Mouse (Mus musculus) embryonic facial prominence, embryonic 14.5 days (tissue): ENCODE data around the gene Rtn3. TPM values are rescaled to one million over a fixed set of nuclear protein-coding genes. Genes with fewer than 3 reads are reported as not detected.

Experiments used
- ATAC-seq: fragments of 200-750 bp; cut with Nextera tagmentation; 2 replicates; pipeline ENCODE4 v1.8.0; 2017; ENCODE audit warnings: low read depth, moderate number of reproducible peaks, moderate TSS enrichment
- DNase-seq: peaks from one replicate; pipeline ENCODE4 v3.0.0-alpha.2; 2015; ENCODE audit warnings: low spot score
- H3K27ac ChIP-seq: fragments of 300-500 bp; sonication (generic); replicated peaks from 2 replicates; pipeline ENCODE4 v1.5.1; 2014; ENCODE audit warnings: low read depth, mild to moderate bottlenecking, low read length, moderate library complexity
- H3K27me3 ChIP-seq: fragments of 300-500 bp; sonication (generic); replicated peaks from 2 replicates; pipeline ENCODE4 v1.6.1; 2014; ENCODE audit warnings: low read length; ENCODE audit not compliant: control insufficient read depth, insufficient read depth
- H3K36me3 ChIP-seq: fragments of 300-500 bp; sonication (generic); 2 replicates; pipeline ENCODE4 v1.6.1; 2014; ENCODE audit warnings: low read length, mixed read lengths; ENCODE audit not compliant: control insufficient read depth, insufficient read depth
- H3K4me1 ChIP-seq: fragments of 300-500 bp; sonication (generic); 2 replicates; pipeline ENCODE4 v1.6.1; 2014; ENCODE audit warnings: antibody characterized with exemption, low read length; ENCODE audit not compliant: control insufficient read depth, insufficient read depth
- H3K4me2 ChIP-seq: fragments of 300-500 bp; sonication (generic); 2 replicates; pipeline ENCODE4 v1.6.1; 2014; ENCODE audit warnings: low read depth, mild to moderate bottlenecking, low read length, moderate library complexity, mixed read lengths
- H3K4me3 ChIP-seq: fragments of 300-500 bp; sonication (generic); 2 replicates; pipeline ENCODE4 v1.5.1; 2014; ENCODE audit warnings: low read depth, mild to moderate bottlenecking, low read length
- H3K9ac ChIP-seq: fragments of 300-500 bp; sonication (generic); 2 replicates; pipeline ENCODE4 v1.6.1; 2014; ENCODE audit warnings: low read depth, mild to moderate bottlenecking, low read length, moderate library complexity, mixed read lengths
- H3K9me3 ChIP-seq: fragments of 300-500 bp; sonication (generic); 2 replicates; pipeline ENCODE4 v1.6.1; 2016; ENCODE audit warnings: low read length; ENCODE audit not compliant: control insufficient read depth
- WGBS: fragments of 180-500 bp; shearing (Covaris S2); extraction: QIAGEN DNeasy Blood & Tissue Kit; methylation state at CpG from one replicate; pipeline ENCODE4 v1.1.7; 2014; 5-methylcytosine and 5-hydroxymethylcytosine counted together
- polyA plus RNA-seq: library from polyadenylated mRNA; unstranded; fragments of >200 nt; fragmentation: Nextera tagmentation; extraction: Ambion mirVana; gene quantifications from 2 replicates; pipeline ENCODE4 v1.2.1, GENCODE M21; 2014

Gene Rtn3
- 132 and 136 TPM in 2 replicates for polyA plus RNA-seq

- H3K9me3 ChIP-seq: no peaks in the 10 kb centered on the region
- H3K4me2 ChIP-seq: peak within 1 kb of the TSS; percentile 76
- peaks cover 5% of the 10 kb centered on the region for H3K4me1 ChIP-seq
- no peaks in the 10 kb centered on the region for H3K36me3 ChIP-seq
- peak within 1 kb of the TSS; percentile 88 for H3K9ac ChIP-seq
- WGBS: under 1% methylated on average over 57 of the region's 80 CpGs
- peak within 1 kb of the TSS; percentile 98 for H3K27ac ChIP-seq
- peak; percentile 93 for ATAC-seq
- H3K27me3 ChIP-seq: no peaks in the 10 kb centered on the region
- peak within 1 kb of the TSS; percentile 87 for H3K4me3 ChIP-seq
- DNase-seq: peak; percentile 98
These were observed at the start of gene Rtn3 for GRCm38 (mm10) chr19:7482599-7483511. Gene Rtn3 (minus strand): TSS chr19:7483281.

GRCm38 (mm10) chr19:7531906-7532305 lies 48.8 kb upstream of the Rtn3 start:
- 89% methylated on average over 5 of the region's 5 CpGs for whole genome bisulfite sequencing
- Histone ChIP-seq H3K9ac (no peak overlapping the region), H3K9me3 (no peaks in the 10 kb centered on the region), H3K4me1 (no peaks in the 10 kb centered on the region), H3K36me3 (peaks cover 67% of the 10 kb centered on the region), H3K27me3 (no peaks in the 10 kb centered on the region), H3K4me3 (no peak overlapping the region), H3K27ac (no peak overlapping the region), H3K4me2 (no peak overlapping the region)
- DNase-seq (no peak), ATAC-seq (no peak)

- no peaks in the 10 kb centered on the region for H3K9me3 ChIP-seq
- H3K4me3 ChIP-seq: no peak overlapping the region
- no peaks in the 10 kb centered on the region for H3K27me3 ChIP-seq
- no peak overlapping the region for H3K27ac ChIP-seq
- ATAC-seq: peak; percentile 62; the same call in 1 of the 2 replicates
- H3K9ac ChIP-seq: no peak overlapping the region
- WGBS: 50% methylated on average over 7 of the region's 7 CpGs
- peak; percentile 72 for DNase-seq
- no peak overlapping the region for H3K4me2 ChIP-seq
- no peaks in the 10 kb centered on the region for H3K4me1 ChIP-seq
- peaks cover 71% of the 10 kb centered on the region for H3K36me3 ChIP-seq
These were observed 45.8 kb upstream of the Rtn3 start for GRCm38 (mm10) chr19:7528639-7529428.

GRCm38 (mm10) chr19:7524879-7525278 lies 41.8 kb upstream of the Rtn3 start:
- H3K27me3 ChIP-seq: no peaks in the 10 kb centered on the region
- 69% methylated on average over 3 of the region's 3 CpGs for WGBS
- H3K4me2 ChIP-seq: no peak overlapping the region
- no peak overlapping the region for H3K4me3 ChIP-seq
- peaks cover 69% of the 10 kb centered on the region for H3K36me3 ChIP-seq
- DNase-seq (no peak), ATAC-seq (no peak)
- H3K9ac ChIP-seq: no peak overlapping the region
- no peak overlapping the region for H3K27ac ChIP-seq
- H3K4me1 ChIP-seq: no peaks in the 10 kb centered on the region
- H3K9me3 ChIP-seq: peaks cover 7% of the 10 kb centered on the region; the same call in 1 of the 2 replicates

GRCm38 (mm10) chr19:7523781-7524180 lies 40.7 kb upstream of the Rtn3 start:
- Histone ChIP-seq H3K4me3 (no peak overlapping the region), H3K27me3 (no peaks in the 10 kb centered on the region), H3K4me2 (no peak overlapping the region), H3K9ac (no peak overlapping the region), H3K4me1 (no peaks in the 10 kb centered on the region), H3K36me3 (peaks cover 75% of the 10 kb centered on the region), H3K9me3 (peaks cover 7% of the 10 kb centered on the region; the same call in 1 of the 2 replicates), H3K27ac (no peak overlapping the region)
- ATAC-seq (no peak), DNase-seq (no peak)

GRCm38 (mm10) chr19:7523292-7523691 lies 40.2 kb upstream of the Rtn3 start:
- peaks cover 75% of the 10 kb centered on the region for H3K36me3 ChIP-seq
- DNase-seq: no peak

GRCm38 (mm10) chr19:7522856-7523255 lies 39.8 kb upstream of the Rtn3 start:
- no peak for DNase-seq
- Histone ChIP-seq H3K27ac (no peak overlapping the region), H3K27me3 (no peaks in the 10 kb centered on the region), H3K4me1 (no peaks in the 10 kb centered on the region), H3K9me3 (peaks cover 7% of the 10 kb centered on the region; the same call in 1 of the 2 replicates), H3K36me3 (peaks cover 73% of the 10 kb centered on the region), H3K9ac (no peak overlapping the region), H3K4me3 (no peak overlapping the region), H3K4me2 (no peak overlapping the region)
- 99% methylated on average over 2 of the region's 2 CpGs for WGBS
- ATAC-seq: no peak

More at GRCm38 (mm10) chr19:7523292-7523691, 40.2 kb upstream of the Rtn3 start:
- Histone ChIP-seq H3K9ac (no peak overlapping the region), H3K27ac (no peak overlapping the region), H3K4me1 (no peaks in the 10 kb centered on the region), H3K4me3 (no peak overlapping the region), H3K4me2 (no peak overlapping the region), H3K27me3 (no peaks in the 10 kb centered on the region), H3K9me3 (peaks cover 7% of the 10 kb centered on the region; the same call in 1 of the 2 replicates)
- WGBS: 100% methylated on average over 1 of the region's 1 CpGs
- no peak for ATAC-seq

- Histone ChIP-seq H3K9ac (no peak overlapping the region), H3K4me2 (no peak overlapping the region), H3K4me3 (no peak overlapping the region), H3K4me1 (no peaks in the 10 kb centered on the region), H3K9me3 (peaks cover 7% of the 10 kb centered on the region; the same call in 1 of the 2 replicates), H3K27ac (no peak overlapping the region), H3K27me3 (no peaks in the 10 kb centered on the region), H3K36me3 (peaks cover 78% of the 10 kb centered on the region)
- no peak for ATAC-seq
- no peak for DNase-seq
- WGBS: 82% methylated on average over 3 of the region's 3 CpGs
These were observed 38.5 kb upstream of the Rtn3 start for GRCm38 (mm10) chr19:7521619-7522018.
